ENCODE assay signal across 8 mouse cellular contexts in the genomic region with DNA sequence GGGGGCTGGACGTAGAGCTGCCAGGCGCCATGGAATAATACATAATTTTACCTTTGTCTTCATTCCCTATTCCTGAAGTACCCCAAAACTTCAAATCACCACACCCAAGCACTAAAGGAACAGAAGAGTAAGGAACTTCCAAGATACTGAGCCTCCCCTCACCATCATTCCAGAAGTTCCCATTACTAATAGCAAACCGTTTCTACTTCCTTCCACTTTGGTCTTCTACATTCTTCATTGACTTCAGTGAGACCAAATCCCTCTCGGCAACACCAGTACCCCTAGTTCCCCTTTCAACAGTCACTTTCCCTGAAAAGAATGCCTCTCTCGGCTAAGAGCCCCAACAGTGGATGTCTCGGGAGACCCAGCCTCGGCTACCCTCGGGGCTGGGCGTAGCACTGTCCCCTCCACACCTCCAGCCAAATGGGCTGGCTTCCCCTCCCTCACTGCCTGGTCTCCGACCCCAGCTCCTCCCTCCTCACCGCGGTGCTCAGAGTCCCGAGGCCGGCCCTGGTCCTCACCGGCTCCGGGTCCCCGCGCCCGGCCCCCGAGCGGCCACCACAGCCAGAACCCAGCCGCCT. TPM values are rescaled to one million over a fixed set of nuclear protein-coding genes. Genes with fewer than 3 reads are reported as not detected.
A peak's percentile ranks its signal among the peaks of the same experiment; 100 is the strongest.
DNase-seq lines count a peak whose midpoint lies in the region; ATAC-seq and TF ChIP-seq lines count a peak whose summit lies in the region.

No protein-coding gene starts in this region.

- TF ChIP-seq CTCF in kidney, adult 2 months (conservative IDR thresholded peaks at IDR 0.05; ENCODE audit: insufficient read depth, insufficient read length, low read depth, low read length) = no peak
- TF ChIP-seq CTCF in bone marrow macrophage, adult 2 months (IDR thresholded peaks at IDR 0.05; ENCODE audit: low read depth, low read length) = no peak
- TF ChIP-seq CTCF in midbrain, postnatal 0 days (IDR thresholded peaks at IDR 0.05) = no peak

- no peak for TF ChIP-seq POLR2A in kidney, adult 2 months (IDR thresholded peaks at IDR 0.05; ENCODE audit: low read depth, low read length)
- no peak for TF ChIP-seq POLR2A in bone marrow macrophage, adult 2 months (IDR thresholded peaks at IDR 0.05; ENCODE audit: borderline replicate concordance, low read depth, low read length)

- peak overlapping the region; percentile 81 for H3K27ac ChIP-seq in kidney, adult 2 months (ENCODE audit: insufficient read depth, low read depth, low read length)
- H3K27ac ChIP-seq in bone marrow macrophage, adult 2 months (ENCODE audit: insufficient read depth, low read depth, low read length) = peak overlapping the region; percentile 75
- peak overlapping the region; percentile 95 for H3K27ac ChIP-seq in hindbrain, embryonic 15.5 days (replicated peaks)
- H3K27ac ChIP-seq in midbrain, postnatal 0 days (ENCODE audit: low read depth, low read length) = peak overlapping the region; percentile 89

- DNase-seq in kidney, adult 2 months = no peak
- DNase-seq in kidney, postnatal 10 days = no peak
- no peak for DNase-seq in midbrain, postnatal 0 days (ENCODE audit: low spot score)
- DNase-seq in MN1 (ENCODE audit: low spot score) = no peak
- DNase-seq in kidney, postnatal 25 days = no peak
- no peak for DNase-seq in right cerebral cortex, adult 2 months (ENCODE audit: low spot score in 2 of 2)

- H3K4me1 ChIP-seq in kidney, adult 2 months (ENCODE audit: control insufficient read depth, insufficient read depth, low read length) = peaks cover 14% of the 10 kb centered on the region; the same call in 1 of the 2 replicates
- H3K4me1 ChIP-seq in bone marrow macrophage, adult 2 months (ENCODE audit: control insufficient read depth, insufficient read depth, low read length) = peaks cover 18% of the 10 kb centered on the region
- H3K4me1 ChIP-seq in hindbrain, embryonic 15.5 days (replicated peaks) = peaks cover 18% of the 10 kb centered on the region
- H3K4me1 ChIP-seq in midbrain, postnatal 0 days (ENCODE audit: insufficient read depth, low read length) = no peaks in the 10 kb centered on the region

- peak overlapping the region; percentile 72 for H3K4me2 ChIP-seq in hindbrain, embryonic 15.5 days
- H3K4me2 ChIP-seq in midbrain, postnatal 0 days (ENCODE audit: low read depth, low read length, poor library complexity, severe bottlenecking) = peak overlapping the region; percentile 75

- no peaks in the 10 kb centered on the region for H3K36me3 ChIP-seq in kidney, adult 2 months (ENCODE audit: control insufficient read depth, insufficient read depth, low read length)
- H3K36me3 ChIP-seq in hindbrain, embryonic 15.5 days = no peaks in the 10 kb centered on the region
- no peaks in the 10 kb centered on the region for H3K36me3 ChIP-seq in midbrain, postnatal 0 days (ENCODE audit: insufficient read depth, low read length)

- no peak for ATAC-seq in hindbrain, embryonic 15.5 days (ENCODE audit: low FRiP score, low read depth)
- ATAC-seq in midbrain, postnatal 0 days (ENCODE audit: low FRiP score) = no peak

- H3K4me3 ChIP-seq in kidney, adult 2 months (ENCODE audit: insufficient read depth, low read depth, low read length) = peak overlapping the region; percentile 76
- peak overlapping the region; percentile 72 for H3K4me3 ChIP-seq in bone marrow macrophage, adult 2 months (ENCODE audit: insufficient read depth, low read length)
- H3K4me3 ChIP-seq in hindbrain, embryonic 15.5 days = peak overlapping the region; percentile 77
- peak overlapping the region; percentile 77 for H3K4me3 ChIP-seq in midbrain, postnatal 0 days (ENCODE audit: low read depth, low read length)

- peak overlapping the region; percentile 97 for H3K9ac ChIP-seq in hindbrain, embryonic 15.5 days
- H3K9ac ChIP-seq in midbrain, postnatal 0 days (replicated peaks; ENCODE audit: low read length, poor library complexity, severe bottlenecking) = peak overlapping the region; percentile 80

- no peaks in the 10 kb centered on the region for H3K27me3 ChIP-seq in kidney, adult 2 months (replicated peaks; ENCODE audit: control insufficient read depth, insufficient read depth, low read length)
- H3K27me3 ChIP-seq in hindbrain, embryonic 15.5 days = no peaks in the 10 kb centered on the region
- no peaks in the 10 kb centered on the region for H3K27me3 ChIP-seq in midbrain, postnatal 0 days (ENCODE audit: insufficient read depth, low read length)

- H3K9me3 ChIP-seq in hindbrain, embryonic 15.5 days = no peaks in the 10 kb centered on the region
- H3K9me3 ChIP-seq in midbrain, postnatal 0 days (ENCODE audit: low read length) = no peaks in the 10 kb centered on the region

- WGBS in kidney, adult 2 months = under 1% methylated on average over 22 of the region's 22 CpGs
- under 1% methylated on average over 20 of the region's 22 CpGs for WGBS in hindbrain, embryonic 15.5 days
- under 1% methylated on average over 22 of the region's 22 CpGs for WGBS in midbrain, postnatal 0 days

RNA-seq across cellular contexts. Expression of gene Rab5b, which starts 0.6 kb away (rescaled TPM):
- 101 and 111 TPM in 2 replicates for polyA plus RNA-seq in kidney, adult 2 months (2012; rRNA removed)
- 123 and 131 TPM in 2 replicates for polyA plus RNA-seq in bone marrow macrophage, adult 2 months (2012; ENCODE audit: insufficient read depth, insufficient read length, missing spikeins)
- 113 and 121 TPM in 2 replicates for polyA plus RNA-seq in hindbrain, embryonic 15.5 days (2015; fragmentation: Nextera tagmentation; extraction: Ambion mirVana)
- total RNA-seq in midbrain, postnatal 0 days (2014; rRNA removed) = 129 and 131 TPM in 2 replicates
- polyA plus RNA-seq in midbrain, postnatal 0 days (2015; fragmentation: Nextera tagmentation; extraction: Ambion mirVana) = 112 and 115 TPM in 2 replicates

RNA-seq across cellular contexts. Expression of gene Pmel, which starts 8.5 kb away (rescaled TPM):
- polyA plus RNA-seq in kidney, adult 2 months (2012; rRNA removed) = 0.61 and 1.0 TPM in 2 replicates
- polyA plus RNA-seq in bone marrow macrophage, adult 2 months (2012; ENCODE audit: insufficient read depth, insufficient read length, missing spikeins) = 0.37 and 0.67 TPM in 2 replicates
- polyA plus RNA-seq in hindbrain, embryonic 15.5 days (2015; fragmentation: Nextera tagmentation; extraction: Ambion mirVana) = 0.62 and 1.1 TPM in 2 replicates
- 0.76 and 3.4 TPM in 2 replicates for total RNA-seq in midbrain, postnatal 0 days (2014; rRNA removed)
- polyA plus RNA-seq in midbrain, postnatal 0 days (2015; fragmentation: Nextera tagmentation; extraction: Ambion mirVana) = 1.0 and 1.1 TPM in 2 replicates

RNA-seq across cellular contexts. Expression of gene Cdk2, which starts 9.3 kb away (rescaled TPM):
- polyA plus RNA-seq in kidney, adult 2 months (2012; rRNA removed) = 12.4 and 12.7 TPM in 2 replicates
- 47.0 and 53.0 TPM in 2 replicates for polyA plus RNA-seq in bone marrow macrophage, adult 2 months (2012; ENCODE audit: insufficient read depth, insufficient read length, missing spikeins)
- polyA plus RNA-seq in hindbrain, embryonic 15.5 days (2015; fragmentation: Nextera tagmentation; extraction: Ambion mirVana) = 22.4 and 23.5 TPM in 2 replicates
- total RNA-seq in midbrain, postnatal 0 days (2014; rRNA removed) = 7.8 and 11.1 TPM in 2 replicates
- polyA plus RNA-seq in midbrain, postnatal 0 days (2015; fragmentation: Nextera tagmentation; extraction: Ambion mirVana) = 8.7 and 10.7 TPM in 2 replicates

RNA-seq across cellular contexts. Expression of gene Suox, which starts 21.6 kb away (rescaled TPM):
- 76.3 and 84.1 TPM in 2 replicates for polyA plus RNA-seq in kidney, adult 2 months (2012; rRNA removed)
- 6.3 and 7.2 TPM in 2 replicates for polyA plus RNA-seq in bone marrow macrophage, adult 2 months (2012; ENCODE audit: insufficient read depth, insufficient read length, missing spikeins)
- polyA plus RNA-seq in hindbrain, embryonic 15.5 days (2015; fragmentation: Nextera tagmentation; extraction: Ambion mirVana) = 14.5 TPM in 2 replicates
- 11.5 and 15.7 TPM in 2 replicates for total RNA-seq in midbrain, postnatal 0 days (2014; rRNA removed)
- 8.9 and 11.8 TPM in 2 replicates for polyA plus RNA-seq in midbrain, postnatal 0 days (2015; fragmentation: Nextera tagmentation; extraction: Ambion mirVana)

RNA-seq across cellular contexts. Expression of gene Dgka, which starts 49.2 kb away (rescaled TPM):
- polyA plus RNA-seq in kidney, adult 2 months (2012; rRNA removed) = 17.4 and 24.5 TPM in 2 replicates
- 26.1 and 29.6 TPM in 2 replicates for polyA plus RNA-seq in bone marrow macrophage, adult 2 months (2012; ENCODE audit: insufficient read depth, insufficient read length, missing spikeins)
- 7.7 and 8.9 TPM in 2 replicates for polyA plus RNA-seq in hindbrain, embryonic 15.5 days (2015; fragmentation: Nextera tagmentation; extraction: Ambion mirVana)
- total RNA-seq in midbrain, postnatal 0 days (2014; rRNA removed) = 4.5 and 7.5 TPM in 2 replicates
- 4.9 and 5.1 TPM in 2 replicates for polyA plus RNA-seq in midbrain, postnatal 0 days (2015; fragmentation: Nextera tagmentation; extraction: Ambion mirVana)
